Mouse (Mus musculus) yolk sac, embryonic 10.5 days (tissue): Measurements from ENCODE around the gene Fam240b.

Source experiments
- DNase-seq: peaks from one replicate; pipeline ENCODE4 v3.0.0-alpha.2; 2017; ENCODE audit warnings: low spot score

The Fam240b gene

DNA sequence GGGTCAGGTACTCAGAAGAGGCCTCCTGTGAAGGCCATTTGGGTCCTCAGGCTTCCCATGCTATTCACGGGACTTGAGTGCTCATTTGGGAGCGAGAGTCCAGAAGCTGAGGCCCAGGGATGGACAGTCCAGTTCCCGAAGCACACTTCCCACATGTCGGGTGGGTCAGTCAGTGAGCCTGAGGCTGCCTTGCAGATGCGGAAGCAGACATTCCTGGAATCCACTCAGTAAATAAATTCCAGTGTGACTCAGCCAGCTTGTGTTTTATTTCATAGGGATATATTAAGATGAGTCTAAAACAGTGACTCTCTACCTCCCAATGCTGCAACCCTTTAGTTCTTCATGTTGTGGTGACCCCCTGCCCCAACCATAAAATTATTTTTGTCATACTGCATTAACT, 58.1 kb downstream of the Fam240b start:
- no peak for DNase-seq

DNA sequence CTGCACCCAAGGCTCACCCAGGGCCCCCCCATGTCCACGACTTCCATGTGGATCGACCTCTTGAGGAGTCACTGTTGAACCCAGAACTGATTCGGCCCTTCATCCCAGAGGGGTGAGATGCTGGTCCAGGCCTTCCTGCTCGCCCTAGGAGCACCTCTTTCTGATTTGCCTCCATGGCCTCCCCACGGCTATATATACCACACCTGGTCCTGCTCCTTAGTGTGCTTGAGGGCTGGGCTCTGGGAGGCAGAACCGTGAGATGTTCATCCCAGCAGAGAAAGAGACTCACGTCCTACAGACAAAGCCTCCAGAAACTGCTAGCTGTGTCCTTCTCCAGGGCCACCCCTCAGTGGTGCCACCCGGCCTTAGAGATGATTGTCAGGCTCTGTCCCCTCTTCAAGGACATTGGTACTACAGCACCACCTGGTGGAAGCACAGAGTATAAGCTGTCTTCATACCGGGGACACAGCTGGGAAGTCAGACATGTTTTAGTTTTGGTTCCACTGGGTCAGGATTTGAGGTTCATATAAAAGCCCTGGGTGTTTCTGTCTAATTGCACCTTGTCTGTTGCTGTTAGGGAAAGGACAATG, 58.6 kb downstream of the Fam240b start:
- no peak for DNase-seq

DNA sequence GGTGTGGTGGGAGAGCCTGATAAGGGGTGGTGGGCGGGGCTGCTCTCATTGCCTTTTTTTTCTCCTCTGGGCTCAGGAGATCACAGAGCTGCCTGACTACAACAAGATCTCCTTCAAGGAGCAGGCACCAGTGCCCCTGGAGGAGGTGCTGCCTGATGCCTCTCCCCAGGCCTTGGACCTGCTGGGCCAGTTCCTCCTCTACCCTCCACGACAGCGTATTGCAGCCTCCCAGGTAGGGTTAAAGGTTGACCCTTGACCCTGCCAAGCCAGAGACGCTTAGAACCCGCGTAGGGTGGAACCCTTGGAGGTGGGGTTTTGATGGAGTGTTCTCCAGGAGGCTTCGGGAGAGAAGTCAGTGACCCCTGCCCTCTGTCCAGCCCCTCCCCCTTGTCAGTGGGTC, 59.8 kb downstream of the Fam240b start:
- DNase-seq: peak; percentile 75

DNA sequence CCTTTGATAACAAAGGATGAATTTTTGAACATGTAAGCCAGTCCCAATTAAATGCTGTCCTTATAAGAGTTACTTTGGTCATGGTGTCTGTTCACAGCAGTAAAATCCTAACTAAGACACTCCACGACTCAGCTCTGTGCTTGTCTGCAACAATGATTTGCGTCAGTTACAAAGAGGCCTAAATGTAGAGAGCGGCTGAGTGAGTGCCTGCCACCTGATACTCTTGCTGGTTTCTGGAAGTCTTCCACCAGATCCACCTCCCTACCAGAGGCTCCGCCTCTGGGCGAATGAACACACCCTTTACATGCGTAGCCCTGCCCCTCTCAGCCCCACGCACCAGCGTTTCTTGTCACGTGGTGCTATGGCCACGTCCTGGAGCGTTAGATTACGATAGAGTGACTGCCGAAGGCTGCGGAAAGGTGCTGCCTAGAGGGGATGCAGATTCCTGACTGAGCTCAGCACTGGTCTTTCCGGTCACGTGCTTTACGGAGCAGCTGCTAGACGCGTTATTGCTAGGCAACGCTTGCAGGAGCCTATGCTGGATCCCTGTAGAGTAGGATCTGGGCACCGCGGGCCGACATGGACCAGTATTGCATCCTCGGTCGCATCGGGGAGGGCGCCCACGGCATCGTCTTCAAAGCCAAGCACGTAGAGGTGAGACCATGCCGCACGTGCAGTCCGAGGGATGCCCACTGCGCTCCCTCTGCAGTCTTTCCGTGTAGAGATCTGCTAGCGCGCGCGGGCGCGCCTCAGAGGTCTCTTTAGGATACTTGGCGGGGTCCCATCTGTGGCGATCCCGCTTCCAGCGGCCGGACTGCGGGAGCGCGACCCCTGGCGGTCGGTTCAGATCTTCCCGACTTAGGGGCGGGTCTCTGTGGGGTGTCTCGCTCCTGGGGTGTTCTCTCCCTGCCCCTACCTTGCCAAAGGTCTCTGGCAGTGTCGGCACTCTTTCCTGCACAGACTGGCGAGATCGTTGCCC, 65.3 kb downstream of the Fam240b start, which contains the start of gene Cdk20:
Gene Cdk20 (plus strand): TSS at position 298 of the 979 bp plus-strand sequence.
- DNase-seq: peak; percentile 95
